Mouse (Mus musculus): ENCODE results near the gene Arid1b. TPM values are rescaled to one million over a fixed set of nuclear protein-coding genes. Genes with fewer than 3 reads are reported as not detected.
A peak's percentile ranks its signal among the peaks of the same experiment; 100 is the strongest.

Arid1b gene
- total and polyA plus RNA-seq, 2 experiments, result 9.7 to 11.7 TPM

GRCm38 (mm10) chr17:5179412-5179811 is 185.3 kb downstream of the Arid1b start:
- peaks cover 25% of the 10 kb centered on the region for H3K4me1 ChIP-seq (ENCODE audit: control insufficient read depth, insufficient read depth, low read length)
- H3K36me3 ChIP-seq (ENCODE audit: control insufficient read depth, insufficient read depth, low read length), result no peaks in the 10 kb centered on the region
- DNase-seq (ENCODE audit: extremely low read depth, low read depth, low spot score), result no peak
- no peaks in the 10 kb centered on the region for H3K27me3 ChIP-seq (ENCODE audit: control insufficient read depth, insufficient read depth, low read length)
- H3K4me3 ChIP-seq (ENCODE audit: insufficient read depth, low read depth, low read length), result no peak overlapping the region
- TF ChIP-seq CTCF (IDR thresholded peaks at IDR 0.05; ENCODE audit: low read depth, low read length) (no peak), POLR2A (IDR thresholded peaks at IDR 0.05; ENCODE audit: extremely low read depth, insufficient read depth, low read length) (no peak)
- 90% methylated on average over 5 of the region's 5 CpGs for WGBS
- no peak overlapping the region for H3K27ac ChIP-seq (replicated peaks; ENCODE audit: insufficient read depth, low read depth, low read length)
- peaks cover 20% of the 10 kb centered on the region for H3K79me2 ChIP-seq (ENCODE audit: control insufficient read depth, insufficient read depth, low read length)
- no peak overlapping the region for H3K9ac ChIP-seq (ENCODE audit: low read depth, low read length)

DNA sequence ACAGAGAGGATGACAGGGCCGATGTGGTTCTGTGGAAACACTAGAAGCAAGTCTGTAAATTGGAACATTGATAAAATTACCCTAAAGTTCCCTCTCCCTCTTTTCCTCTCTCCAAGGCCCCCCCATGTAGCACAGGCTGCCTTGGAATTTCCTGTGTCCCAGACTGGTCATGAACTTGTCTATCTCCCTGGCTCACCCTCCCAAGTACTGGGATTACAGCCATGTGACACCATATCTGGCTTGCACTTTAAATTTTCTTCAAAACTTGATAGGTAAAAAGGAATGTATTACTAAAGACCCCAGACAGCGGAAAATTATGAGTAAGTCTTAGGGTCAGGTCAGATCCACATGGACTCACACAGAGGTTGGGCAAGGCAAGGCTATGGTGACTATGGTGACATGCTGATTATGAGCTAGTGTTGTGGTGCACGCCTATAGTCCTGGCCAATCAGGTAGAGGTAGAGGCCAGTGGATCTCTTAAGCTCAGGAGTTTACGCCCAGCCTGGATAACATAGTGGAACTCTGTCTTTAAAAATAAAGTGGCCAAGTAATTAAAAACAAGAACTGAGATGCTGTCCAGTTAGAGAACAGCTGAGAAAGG is 185.9 kb downstream of the Arid1b start:
- no peaks in the 10 kb centered on the region for H3K27me3 ChIP-seq (ENCODE audit: control insufficient read depth, insufficient read depth, low read length)
- H3K4me1 ChIP-seq (ENCODE audit: control insufficient read depth, insufficient read depth, low read length), result peaks cover 25% of the 10 kb centered on the region
- H3K27ac ChIP-seq (replicated peaks; ENCODE audit: insufficient read depth, low read depth, low read length), result no peak overlapping the region
- no peak overlapping the region for H3K9ac ChIP-seq (ENCODE audit: low read depth, low read length)
- peaks cover 21% of the 10 kb centered on the region for H3K79me2 ChIP-seq (ENCODE audit: control insufficient read depth, insufficient read depth, low read length)
- no peak for DNase-seq (ENCODE audit: extremely low read depth, low read depth, low spot score)
- H3K4me3 ChIP-seq (ENCODE audit: insufficient read depth, low read depth, low read length), result no peak overlapping the region
- TF ChIP-seq CTCF (IDR thresholded peaks at IDR 0.05; ENCODE audit: low read depth, low read length) (no peak), POLR2A (IDR thresholded peaks at IDR 0.05; ENCODE audit: extremely low read depth, insufficient read depth, low read length) (no peak)
- no peaks in the 10 kb centered on the region for H3K36me3 ChIP-seq (ENCODE audit: control insufficient read depth, insufficient read depth, low read length)
- WGBS, result 82% methylated on average over 4 of the region's 4 CpGs

GRCm38 (mm10) chr17:5180925-5181324 is 186.8 kb downstream of the Arid1b start:
- whole genome bisulfite sequencing, result 87% methylated on average over 6 of the region's 6 CpGs
- H3K4me3 ChIP-seq (ENCODE audit: insufficient read depth, low read depth, low read length), result no peak overlapping the region
- no peak overlapping the region for H3K27ac ChIP-seq (replicated peaks; ENCODE audit: insufficient read depth, low read depth, low read length)
- no peaks in the 10 kb centered on the region for H3K27me3 ChIP-seq (ENCODE audit: control insufficient read depth, insufficient read depth, low read length)
- TF ChIP-seq POLR2A (IDR thresholded peaks at IDR 0.05; ENCODE audit: extremely low read depth, insufficient read depth, low read length), result no peak
- H3K4me1 ChIP-seq (ENCODE audit: control insufficient read depth, insufficient read depth, low read length), result peaks cover 25% of the 10 kb centered on the region
- no peaks in the 10 kb centered on the region for H3K36me3 ChIP-seq (ENCODE audit: control insufficient read depth, insufficient read depth, low read length)
- DNase-seq (ENCODE audit: extremely low read depth, low read depth, low spot score), result no peak
- peaks cover 21% of the 10 kb centered on the region for H3K79me2 ChIP-seq (ENCODE audit: control insufficient read depth, insufficient read depth, low read length)
- H3K9ac ChIP-seq (ENCODE audit: low read depth, low read length), result no peak overlapping the region

- TF ChIP-seq POLR2A (IDR thresholded peaks at IDR 0.05; ENCODE audit: extremely low read depth, insufficient read depth, low read length) (no peak), CTCF (IDR thresholded peaks at IDR 0.05; ENCODE audit: low read depth, low read length) (no peak)
- DNase-seq (ENCODE audit: extremely low read depth, low read depth, low spot score), result peak; percentile 60
- Histone ChIP-seq H3K27ac (replicated peaks; ENCODE audit: insufficient read depth, low read depth, low read length) (no peak overlapping the region), H3K4me1 (ENCODE audit: control insufficient read depth, insufficient read depth, low read length) (peaks cover 19% of the 10 kb centered on the region), H3K4me3 (ENCODE audit: insufficient read depth, low read depth, low read length) (no peak overlapping the region), H3K27me3 (ENCODE audit: control insufficient read depth, insufficient read depth, low read length) (no peaks in the 10 kb centered on the region), H3K79me2 (ENCODE audit: control insufficient read depth, insufficient read depth, low read length) (peaks cover 18% of the 10 kb centered on the region), H3K9ac (ENCODE audit: low read depth, low read length) (no peak overlapping the region), H3K36me3 (ENCODE audit: control insufficient read depth, insufficient read depth, low read length) (no peaks in the 10 kb centered on the region)
- WGBS, result 35% methylated on average over 4 of the region's 4 CpGs
Observed at GRCm38 (mm10) chr17:5182493-5182892, 188.4 kb downstream of the Arid1b start.

- H3K27me3 ChIP-seq (ENCODE audit: control insufficient read depth, insufficient read depth, low read length), result no peaks in the 10 kb centered on the region
- peaks cover 16% of the 10 kb centered on the region for H3K79me2 ChIP-seq (ENCODE audit: control insufficient read depth, insufficient read depth, low read length)
- H3K9ac ChIP-seq (ENCODE audit: low read depth, low read length), result no peak overlapping the region
- H3K4me1 ChIP-seq (ENCODE audit: control insufficient read depth, insufficient read depth, low read length), result peaks cover 8% of the 10 kb centered on the region; the same call in 1 of the 2 replicates
- H3K4me3 ChIP-seq (ENCODE audit: insufficient read depth, low read depth, low read length), result no peak overlapping the region
- WGBS, result 90% methylated on average over 4 of the region's 4 CpGs
- DNase-seq (ENCODE audit: extremely low read depth, low read depth, low spot score), result no peak
- H3K36me3 ChIP-seq (ENCODE audit: control insufficient read depth, insufficient read depth, low read length), result no peaks in the 10 kb centered on the region
- TF ChIP-seq CTCF (IDR thresholded peaks at IDR 0.05; ENCODE audit: low read depth, low read length) (no peak), POLR2A (IDR thresholded peaks at IDR 0.05; ENCODE audit: extremely low read depth, insufficient read depth, low read length) (no peak)
- no peak overlapping the region for H3K27ac ChIP-seq (replicated peaks; ENCODE audit: insufficient read depth, low read depth, low read length)
Observed at GRCm38 (mm10) chr17:5185501-5185900, 191.4 kb downstream of the Arid1b start.

GRCm38 (mm10) chr17:5187546-5187945 is 193.4 kb downstream of the Arid1b start:
- H3K36me3 ChIP-seq (ENCODE audit: control insufficient read depth, insufficient read depth, low read length), result no peaks in the 10 kb centered on the region
- no peak overlapping the region for H3K27ac ChIP-seq (replicated peaks; ENCODE audit: insufficient read depth, low read depth, low read length)
- no peak overlapping the region for H3K4me3 ChIP-seq (ENCODE audit: insufficient read depth, low read depth, low read length)
- H3K9ac ChIP-seq (ENCODE audit: low read depth, low read length), result no peak overlapping the region
- WGBS, result 47% methylated on average over 2 of the region's 2 CpGs
- TF ChIP-seq CTCF (IDR thresholded peaks at IDR 0.05; ENCODE audit: low read depth, low read length) (no peak), POLR2A (IDR thresholded peaks at IDR 0.05; ENCODE audit: extremely low read depth, insufficient read depth, low read length) (no peak)
- peaks cover 16% of the 10 kb centered on the region for H3K79me2 ChIP-seq (ENCODE audit: control insufficient read depth, insufficient read depth, low read length)
- H3K27me3 ChIP-seq (ENCODE audit: control insufficient read depth, insufficient read depth, low read length), result no peaks in the 10 kb centered on the region
- DNase-seq (ENCODE audit: extremely low read depth, low read depth, low spot score), result no peak
- H3K4me1 ChIP-seq (ENCODE audit: control insufficient read depth, insufficient read depth, low read length), result peaks cover 8% of the 10 kb centered on the region; the same call in 1 of the 2 replicates
